Mouse (Mus musculus) left cerebral cortex, adult 11 months (tissue): Measurements from ENCODE around the gene Prr13.

Source experiments
- DNase-seq: peaks from one replicate; pipeline ENCODE4 v3.0.0; 2022; ENCODE audit warnings: low spot score

The Prr13 gene

DNA sequence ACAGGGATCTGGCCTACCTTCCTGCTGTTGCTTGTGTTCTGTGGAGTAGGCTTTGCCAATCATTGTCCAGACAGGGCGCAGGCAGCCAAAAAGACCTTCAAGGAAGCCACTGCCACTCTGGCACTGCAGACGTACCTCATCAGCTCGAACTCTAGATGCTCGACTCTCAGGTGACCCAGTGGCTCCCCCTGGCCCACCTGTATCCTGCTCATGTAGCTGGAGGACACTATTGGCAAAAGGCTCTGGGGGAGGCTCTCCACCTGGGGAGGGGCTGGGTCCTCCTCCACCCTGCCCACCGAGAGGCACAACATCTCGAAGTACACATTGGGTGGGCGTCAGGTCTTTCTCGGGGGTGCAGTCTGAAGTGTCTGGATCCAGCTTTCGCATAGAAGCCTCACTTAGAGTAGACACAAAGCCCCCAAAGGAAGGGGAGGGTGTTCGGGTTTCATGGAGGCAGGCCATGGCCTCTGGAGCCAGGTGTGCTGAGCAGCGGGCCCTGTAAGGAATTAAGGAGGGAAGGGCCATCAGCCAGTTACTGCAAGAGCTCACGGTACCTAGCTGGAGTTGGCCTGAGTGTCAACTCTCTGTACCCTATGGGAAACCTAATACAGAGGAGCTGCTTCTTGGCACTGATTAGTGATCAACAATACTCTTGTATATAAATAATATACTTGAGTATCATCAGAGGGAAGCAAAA lies 46.4 kb downstream of the Prr13 start:
- DNase-seq: no peak

DNA sequence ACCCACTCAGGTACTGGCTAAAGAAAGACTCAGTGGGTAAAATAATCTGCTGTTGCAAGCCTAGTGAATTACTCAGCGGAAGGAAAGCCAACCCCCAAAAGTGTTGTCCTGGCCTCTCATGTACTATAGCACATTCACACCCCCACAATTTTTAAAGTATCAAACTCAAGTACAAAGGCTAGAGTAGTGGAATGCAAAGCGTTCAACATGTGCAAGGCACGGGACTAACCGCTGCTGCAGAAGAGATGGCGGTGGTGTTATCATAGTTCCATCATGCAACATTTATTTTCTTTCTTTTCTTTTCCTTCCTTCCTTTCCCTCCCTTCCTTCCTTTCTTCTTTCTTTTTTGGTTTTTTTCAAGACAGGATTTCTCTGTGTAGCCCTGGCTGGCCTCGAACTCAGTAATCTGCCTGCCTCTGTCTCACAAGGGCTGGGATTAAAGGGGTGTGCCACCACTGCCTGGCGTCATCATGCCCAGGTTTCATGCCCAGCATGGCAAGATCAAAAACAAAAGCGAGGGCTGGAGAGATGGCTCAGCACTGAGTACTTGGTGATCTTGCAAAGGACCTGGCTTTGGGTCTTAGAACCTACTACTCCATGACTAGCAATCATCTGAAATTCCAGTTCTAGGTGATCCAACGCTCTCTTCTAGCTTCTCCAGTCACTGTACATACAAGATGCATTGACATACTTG lies 47.1 kb downstream of the Prr13 start:
- DNase-seq: no peak

DNA sequence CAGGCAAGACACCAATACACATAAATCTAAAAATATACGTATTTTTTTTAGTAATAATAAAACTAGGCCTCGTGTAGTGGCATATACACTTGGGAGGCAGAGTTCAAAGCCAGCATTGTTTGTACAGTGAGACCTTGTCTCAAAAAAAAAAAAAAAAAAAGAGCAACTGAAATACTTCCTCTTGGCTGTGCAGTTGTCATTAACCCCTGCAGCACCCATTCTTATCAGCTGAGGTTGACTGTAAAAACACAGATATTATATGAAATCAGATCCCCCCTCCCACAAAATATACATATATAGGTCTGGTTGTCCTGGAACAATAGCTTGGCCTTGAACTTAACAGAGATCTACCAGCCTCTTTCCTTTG lies 47.6 kb downstream of the Prr13 start:
- no peak for DNase-seq

DNA sequence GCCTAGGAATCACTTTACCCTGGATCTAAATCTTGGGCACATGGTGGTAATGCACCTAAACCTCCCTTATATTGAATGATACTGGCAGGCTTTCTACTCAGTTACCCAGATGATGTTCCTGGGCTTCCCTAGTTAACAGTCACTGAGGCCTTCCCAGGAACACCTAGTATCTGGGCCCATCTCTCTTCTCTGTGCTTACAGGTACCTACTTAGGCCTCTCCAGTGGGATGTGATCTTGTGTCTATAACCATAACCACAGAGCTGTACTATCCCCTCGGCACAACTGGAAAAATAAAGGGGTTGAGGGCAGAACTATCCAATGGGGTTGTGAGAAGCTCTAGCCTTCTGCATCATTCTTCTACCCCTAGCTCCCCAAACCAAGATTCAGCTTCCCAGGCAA lies 48.0 kb downstream of the Prr13 start:
- no peak for DNase-seq

DNA sequence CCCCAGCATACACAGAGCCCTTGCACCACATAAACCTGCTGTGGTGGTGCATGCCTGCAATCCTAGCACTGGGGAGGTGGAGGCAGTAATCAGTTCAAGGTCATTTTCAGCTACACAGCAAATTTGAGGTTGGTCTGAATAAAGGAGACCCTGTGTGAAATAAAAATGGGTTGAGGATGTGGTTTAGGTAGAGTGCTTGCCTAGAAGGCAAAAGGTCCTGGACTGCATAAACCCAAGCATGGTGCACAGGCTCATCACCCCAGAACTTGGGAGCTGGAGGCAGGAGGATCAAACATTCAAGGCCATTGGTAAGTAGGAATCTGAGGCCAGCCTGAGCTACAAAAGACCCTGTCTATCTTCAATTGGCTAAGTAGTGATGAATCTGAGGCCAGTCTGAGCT lies 48.7 kb downstream of the Prr13 start:
- no peak for DNase-seq

DNA sequence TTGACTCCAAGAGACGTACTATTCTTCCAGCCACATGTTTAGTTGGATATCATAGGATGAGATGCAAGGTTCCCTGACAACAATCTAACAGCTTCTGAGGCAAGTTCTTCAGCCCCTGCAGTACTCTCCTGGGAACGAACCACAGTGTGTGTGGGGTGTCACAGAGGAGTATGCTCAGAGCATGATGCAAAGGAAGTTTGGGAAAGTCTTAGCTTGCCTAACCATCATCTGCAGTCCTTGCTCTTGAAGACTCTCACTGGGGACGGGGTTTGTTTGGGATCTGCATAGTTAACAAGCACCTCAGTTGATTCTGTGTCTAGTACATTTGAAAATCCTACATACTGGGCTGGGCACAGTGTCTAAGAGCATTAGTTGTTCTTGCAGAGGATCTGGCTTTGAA lies 49.5 kb downstream of the Prr13 start:
- DNase-seq: no peak

DNA sequence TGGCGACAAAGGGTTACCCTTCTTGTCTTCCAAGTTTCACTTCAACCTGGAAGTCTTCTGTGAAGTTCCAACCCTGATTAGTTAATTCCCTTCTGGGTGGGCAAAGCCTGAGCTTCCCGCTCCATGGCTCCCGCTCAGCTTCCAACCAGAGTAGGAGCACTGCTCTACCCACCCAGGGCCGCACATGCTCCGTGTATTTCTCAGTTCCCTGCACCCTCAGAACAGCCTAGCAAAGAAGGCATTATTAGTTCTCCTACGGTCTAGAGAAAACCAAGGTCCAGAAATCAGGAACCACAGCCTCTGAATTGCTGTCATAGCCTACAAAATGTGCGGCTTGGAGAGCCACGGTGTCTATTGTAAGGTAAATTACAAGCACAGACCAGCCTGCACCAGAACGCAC lies 51.3 kb downstream of the Prr13 start:
- DNase-seq: no peak

DNA sequence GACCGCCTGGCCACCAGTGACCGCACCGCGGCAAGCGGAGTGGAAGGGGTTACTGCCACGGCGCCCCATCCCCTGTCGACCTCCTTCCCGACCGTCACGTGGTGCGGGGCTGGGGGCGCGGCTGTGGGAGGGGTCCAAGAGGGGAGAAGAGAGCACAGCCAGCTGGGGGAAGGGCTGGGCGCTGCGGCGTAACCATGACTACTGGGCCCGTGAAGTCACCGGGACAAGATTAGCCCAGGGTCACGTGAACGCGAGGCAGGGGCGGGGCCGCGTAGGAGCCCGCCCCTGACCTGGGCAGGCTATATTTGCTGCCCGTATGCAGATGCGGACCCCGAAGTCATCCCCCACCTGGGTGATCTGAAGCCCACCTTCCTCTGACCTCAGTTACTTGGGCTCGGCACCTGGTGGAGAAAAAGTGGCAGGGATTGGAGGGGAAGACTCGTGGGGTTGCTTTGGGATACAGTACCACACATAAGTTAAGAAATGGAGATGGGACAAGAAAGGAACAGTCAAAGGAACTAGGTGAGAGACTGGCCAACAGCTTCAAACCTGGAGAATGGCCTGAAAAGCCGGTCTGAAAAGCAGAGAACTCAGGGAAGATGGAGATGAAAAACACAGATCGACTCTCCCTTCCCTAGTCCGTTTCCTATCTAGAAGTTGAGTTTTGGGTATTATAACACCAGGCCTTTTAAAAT lies 51.9 kb downstream of the Prr13 start:
- peak; percentile 84 for DNase-seq

DNA sequence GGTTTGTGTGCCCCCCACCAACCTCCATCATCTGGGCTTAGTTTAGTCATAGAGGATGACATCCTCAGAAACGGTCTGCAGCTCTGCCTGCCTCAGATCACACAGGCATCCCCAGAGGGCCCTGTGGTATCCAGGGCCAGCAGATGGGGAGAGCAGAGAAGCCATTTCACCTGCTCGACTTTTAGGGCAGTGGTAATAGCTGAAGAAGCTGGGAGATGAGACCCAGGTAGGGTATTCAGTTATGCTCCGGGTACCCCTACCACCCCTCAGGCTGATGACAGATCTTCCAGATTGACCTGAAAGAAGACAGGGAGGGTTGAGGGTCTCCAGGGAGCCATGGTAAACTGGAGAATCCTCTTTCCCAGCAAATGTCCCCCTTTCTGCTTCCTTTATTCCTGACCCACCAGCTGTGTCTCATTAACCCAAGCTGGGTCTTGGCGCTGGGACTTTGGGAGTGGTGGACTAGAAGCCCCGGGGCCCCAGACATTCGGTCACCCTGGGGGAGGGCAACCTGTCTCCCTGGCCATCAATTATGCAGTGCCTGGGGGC lies 52.5 kb downstream of the Prr13 start:
- no peak for DNase-seq

DNA sequence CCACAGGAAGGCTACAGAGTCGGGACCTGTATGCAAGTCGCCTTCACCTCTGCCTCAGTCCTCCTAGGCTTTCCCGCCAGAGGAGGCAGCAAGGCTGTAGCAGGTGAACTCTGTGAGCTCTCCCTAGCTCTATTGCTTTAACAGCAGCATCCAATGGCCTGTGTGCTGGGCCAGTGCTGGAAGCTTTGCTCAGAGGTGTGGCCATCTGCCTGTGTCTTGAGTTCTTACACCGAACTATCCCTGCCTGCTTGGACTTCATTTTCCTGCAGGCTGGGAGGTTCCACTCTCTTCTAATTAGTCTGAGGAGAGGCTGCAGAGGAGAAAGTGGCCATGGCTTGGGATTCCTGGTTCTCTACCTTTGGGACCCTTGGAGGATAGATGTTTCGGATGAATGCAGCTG lies 53.2 kb downstream of the Prr13 start:
- DNase-seq: no peak
